Mouse (Mus musculus) heart, postnatal 25 days (tissue): ENCODE measurements around the gene Calcrl. TPM values are rescaled to one million over a fixed set of nuclear protein-coding genes. Genes with fewer than 3 reads are reported as not detected.

Source experiments
- DNase-seq: peaks from one replicate; pipeline ENCODE4 v3.0.0; 2022; ENCODE audit warnings: low spot score
- intact Hi-C: fragments of 180-260 bp; cut with DNase I; formaldehyde crosslinking; loops from one replicate; pipeline ENCODE4 v1.15.1; 2025
- total RNA-seq, 2 experiments: library from RNA; stranded (reverse); gene quantifications; 2 replicates each; pipeline ENCODE4 v1.2.3; 2021

Calcrl gene
- total RNA-seq, 2 experiments from 2014 or later, result 32.3 to 41.2 TPM

- intact Hi-C loops, result no loop called here
- DNase-seq, result no peak
These were observed 66.4 kb downstream of the Calcrl start for GRCm38 (mm10) chr2:84358690-84359343.

- no peak for DNase-seq
- intact Hi-C loops, result no loop called here
These were observed 69.9 kb downstream of the Calcrl start for GRCm38 (mm10) chr2:84355281-84355680.

GRCm38 (mm10) chr2:84347376-84347775, 77.8 kb downstream of the Calcrl start:
- DNase-seq, result no peak
- intact Hi-C loops, result no loop called here

- intact Hi-C loops, result no loop called here
- no peak for DNase-seq
These were observed 81.5 kb downstream of the Calcrl start for GRCm38 (mm10) chr2:84343756-84344155.

GRCm38 (mm10) chr2:84337774-84338450, 87.3 kb downstream of the Calcrl start:
- intact Hi-C loops, result loop anchor here (5.0 kb wide), 1 partner anchor 44 kb away; no protein-coding TSS in a partner anchor
- DNase-seq, result no peak

- no peak for DNase-seq
- intact Hi-C loops, result loop anchor here (5.0 kb wide), 1 partner anchor 46 kb away; no protein-coding TSS in a partner anchor
These were observed 88.9 kb downstream of the Calcrl start for GRCm38 (mm10) chr2:84336331-84336730.

- intact Hi-C loops, result no loop called here
- no peak for DNase-seq
These were observed 108.9 kb downstream of the Calcrl start for GRCm38 (mm10) chr2:84316185-84316805.

GRCm38 (mm10) chr2:84296517-84296916, 128.7 kb downstream of the Calcrl start:
- no peak for DNase-seq
- intact Hi-C loops, result loop anchor here (2.0 kb wide), 1 partner anchor 90 kb away; no protein-coding TSS in a partner anchor

GRCm38 (mm10) chr2:84295068-84295467, 130.1 kb downstream of the Calcrl start:
- DNase-seq, result peak; percentile 13

GRCm38 (mm10) chr2:84294611-84295010, 130.6 kb downstream of the Calcrl start:
- DNase-seq, result no peak
- intact Hi-C loops, result loop anchor here (5.0 kb wide), 2 partner anchors 38 to 107 kb away; no protein-coding TSS in a partner anchor

More at GRCm38 (mm10) chr2:84295068-84295467, 130.1 kb downstream of the Calcrl start:
- intact Hi-C loops, result no loop called here

- DNase-seq, result no peak
- intact Hi-C loops, result loop anchor here (1.0 to 5.0 kb wide), 4 partner anchors 40 to 137 kb away; partner anchors contain the start of gene Calcrl
These were observed 132.7 kb downstream of the Calcrl start for GRCm38 (mm10) chr2:84292351-84293000.

GRCm38 (mm10) chr2:84288940-84289557, 136.2 kb downstream of the Calcrl start:
- DNase-seq, result no peak
- intact Hi-C loops, result no loop called here

Other genes with a start within 250 kb of the Calcrl start
- gene Tfpi, start 51.4 kb upstream of the Calcrl start, total RNA-seq, result 10 to 100 TPM; 51.3 to 57.6 TPM
- gene Ctnnd1, start 225.4 kb upstream of the Calcrl start, total RNA-seq, result 10 to 100 TPM; 66.6 to 70.4 TPM
- not detected for gene Btbd18, start 233.7 kb upstream of the Calcrl start, total RNA-seq
- gene Selenoh, start 245.4 kb upstream of the Calcrl start, total RNA-seq, result 10 to 100 TPM; 22.4 to 25.2 TPM